Mouse (Mus musculus): ENCODE results near the gene A530084C06Rik. TPM values are rescaled to one million over a fixed set of nuclear protein-coding genes. Genes with fewer than 3 reads are reported as not detected.

Gene A530084C06Rik
- polyA plus RNA-seq, 1 experiment from 2014 or later = not detected

- 73% methylated on average over 9 of the region's 9 CpGs for WGBS
- no peaks in the 10 kb centered on the region for H3K27me3 ChIP-seq (replicated peaks; ENCODE audit: control insufficient read depth, insufficient read depth, low read length)
- no peak overlapping the region for H3K9ac ChIP-seq (ENCODE audit: low read depth, low read length)
- peak; percentile 79 for ATAC-seq
- no peak overlapping the region for H3K4me2 ChIP-seq (ENCODE audit: low read depth, low read length)
- H3K9me3 ChIP-seq (ENCODE audit: control insufficient read depth, low read length) = no peaks in the 10 kb centered on the region
- no peaks in the 10 kb centered on the region for H3K36me3 ChIP-seq (ENCODE audit: control insufficient read depth, insufficient read depth, low read length)
- H3K4me3 ChIP-seq (ENCODE audit: low read length) = no peak overlapping the region
- H3K27ac ChIP-seq (ENCODE audit: low read length) = no peak overlapping the region
- peaks cover 6% of the 10 kb centered on the region; the same call in 1 of the 2 replicates for H3K4me1 ChIP-seq (ENCODE audit: control insufficient read depth, insufficient read depth, low read length)
Observed at GRCm38 (mm10) chr13:31547610-31548009, 11.5 kb downstream of the A530084C06Rik start.

- no peak overlapping the region for H3K4me2 ChIP-seq (ENCODE audit: low read depth, low read length)
- H3K4me3 ChIP-seq (ENCODE audit: low read length) = no peak overlapping the region
- no peak overlapping the region for H3K9ac ChIP-seq (ENCODE audit: low read depth, low read length)
- H3K4me1 ChIP-seq (ENCODE audit: control insufficient read depth, insufficient read depth, low read length) = peaks cover 6% of the 10 kb centered on the region; the same call in 1 of the 2 replicates
- H3K36me3 ChIP-seq (ENCODE audit: control insufficient read depth, insufficient read depth, low read length) = no peaks in the 10 kb centered on the region
- H3K27me3 ChIP-seq (replicated peaks; ENCODE audit: control insufficient read depth, insufficient read depth, low read length) = no peaks in the 10 kb centered on the region
- no peak overlapping the region for H3K27ac ChIP-seq (ENCODE audit: low read length)
- ATAC-seq = peak; percentile 44
- no peaks in the 10 kb centered on the region for H3K9me3 ChIP-seq (ENCODE audit: control insufficient read depth, low read length)
- WGBS = 73% methylated on average over 3 of the region's 3 CpGs
Observed at GRCm38 (mm10) chr13:31547204-31547603, 11.9 kb downstream of the A530084C06Rik start.

- peak; percentile 77 for ATAC-seq
Observed at GRCm38 (mm10) chr13:31546784-31547183, 12.3 kb downstream of the A530084C06Rik start.

GRCm38 (mm10) chr13:31543021-31543420 lies 16.1 kb downstream of the A530084C06Rik start:
- no peak for ATAC-seq
- Histone ChIP-seq H3K9ac (ENCODE audit: low read depth, low read length) (no peak overlapping the region), H3K27me3 (replicated peaks; ENCODE audit: control insufficient read depth, insufficient read depth, low read length) (no peaks in the 10 kb centered on the region), H3K9me3 (ENCODE audit: control insufficient read depth, low read length) (no peaks in the 10 kb centered on the region), H3K4me1 (ENCODE audit: control insufficient read depth, insufficient read depth, low read length) (peaks cover 6% of the 10 kb centered on the region; the same call in 1 of the 2 replicates), H3K36me3 (ENCODE audit: control insufficient read depth, insufficient read depth, low read length) (no peaks in the 10 kb centered on the region), H3K27ac (ENCODE audit: low read length) (no peak overlapping the region), H3K4me3 (ENCODE audit: low read length) (no peak overlapping the region), H3K4me2 (ENCODE audit: low read depth, low read length) (no peak overlapping the region)
- WGBS = 88% methylated on average over 5 of the region's 5 CpGs

More at GRCm38 (mm10) chr13:31546784-31547183, 12.3 kb downstream of the A530084C06Rik start:
- Histone ChIP-seq H3K9ac (ENCODE audit: low read depth, low read length) (no peak overlapping the region), H3K4me1 (ENCODE audit: control insufficient read depth, insufficient read depth, low read length) (peaks cover 6% of the 10 kb centered on the region; the same call in 1 of the 2 replicates), H3K27me3 (replicated peaks; ENCODE audit: control insufficient read depth, insufficient read depth, low read length) (no peaks in the 10 kb centered on the region), H3K27ac (ENCODE audit: low read length) (no peak overlapping the region), H3K4me3 (ENCODE audit: low read length) (no peak overlapping the region), H3K4me2 (ENCODE audit: low read depth, low read length) (no peak overlapping the region), H3K36me3 (ENCODE audit: control insufficient read depth, insufficient read depth, low read length) (no peaks in the 10 kb centered on the region), H3K9me3 (ENCODE audit: control insufficient read depth, low read length) (no peaks in the 10 kb centered on the region)
- WGBS = 63% methylated on average over 2 of the region's 2 CpGs

- Histone ChIP-seq H3K4me1 (ENCODE audit: control insufficient read depth, insufficient read depth, low read length) (no peaks in the 10 kb centered on the region), H3K9me3 (ENCODE audit: control insufficient read depth, low read length) (no peaks in the 10 kb centered on the region), H3K27me3 (replicated peaks; ENCODE audit: control insufficient read depth, insufficient read depth, low read length) (no peaks in the 10 kb centered on the region), H3K4me3 (ENCODE audit: low read length) (no peak overlapping the region), H3K27ac (ENCODE audit: low read length) (no peak overlapping the region), H3K36me3 (ENCODE audit: control insufficient read depth, insufficient read depth, low read length) (no peaks in the 10 kb centered on the region), H3K4me2 (ENCODE audit: low read depth, low read length) (no peak overlapping the region), H3K9ac (ENCODE audit: low read depth, low read length) (no peak overlapping the region)
- no peak for ATAC-seq
- 90% methylated on average over 4 of the region's 4 CpGs for WGBS
Observed at GRCm38 (mm10) chr13:31534726-31535125, 24.4 kb downstream of the A530084C06Rik start.

- H3K4me2 ChIP-seq (ENCODE audit: low read depth, low read length) = no peak overlapping the region
- no peak overlapping the region for H3K9ac ChIP-seq (ENCODE audit: low read depth, low read length)
- 35% methylated on average over 8 of the region's 8 CpGs for WGBS
- no peaks in the 10 kb centered on the region for H3K4me1 ChIP-seq (ENCODE audit: control insufficient read depth, insufficient read depth, low read length)
- H3K9me3 ChIP-seq (ENCODE audit: control insufficient read depth, low read length) = no peaks in the 10 kb centered on the region
- no peak overlapping the region for H3K27ac ChIP-seq (ENCODE audit: low read length)
- no peak overlapping the region for H3K4me3 ChIP-seq (ENCODE audit: low read length)
- ATAC-seq = no peak
- no peaks in the 10 kb centered on the region for H3K36me3 ChIP-seq (ENCODE audit: control insufficient read depth, insufficient read depth, low read length)
- H3K27me3 ChIP-seq (replicated peaks; ENCODE audit: control insufficient read depth, insufficient read depth, low read length) = no peaks in the 10 kb centered on the region
Observed at GRCm38 (mm10) chr13:31531651-31532061, 27.5 kb downstream of the A530084C06Rik start.

GRCm38 (mm10) chr13:31531186-31531585 lies 27.9 kb downstream of the A530084C06Rik start:
- WGBS = 62% methylated on average over 5 of the region's 5 CpGs
- no peak overlapping the region for H3K9ac ChIP-seq (ENCODE audit: low read depth, low read length)
- H3K27me3 ChIP-seq (replicated peaks; ENCODE audit: control insufficient read depth, insufficient read depth, low read length) = no peaks in the 10 kb centered on the region
- H3K4me2 ChIP-seq (ENCODE audit: low read depth, low read length) = no peak overlapping the region
- no peaks in the 10 kb centered on the region for H3K4me1 ChIP-seq (ENCODE audit: control insufficient read depth, insufficient read depth, low read length)
- H3K4me3 ChIP-seq (ENCODE audit: low read length) = no peak overlapping the region
- ATAC-seq = no peak
- H3K36me3 ChIP-seq (ENCODE audit: control insufficient read depth, insufficient read depth, low read length) = no peaks in the 10 kb centered on the region
- no peaks in the 10 kb centered on the region for H3K9me3 ChIP-seq (ENCODE audit: control insufficient read depth, low read length)
- no peak overlapping the region for H3K27ac ChIP-seq (ENCODE audit: low read length)

GRCm38 (mm10) chr13:31524976-31525375 lies 34.2 kb downstream of the A530084C06Rik start:
- Histone ChIP-seq H3K9me3 (ENCODE audit: control insufficient read depth, low read length) (no peaks in the 10 kb centered on the region), H3K4me1 (ENCODE audit: control insufficient read depth, insufficient read depth, low read length) (no peaks in the 10 kb centered on the region), H3K27ac (ENCODE audit: low read length) (no peak overlapping the region), H3K36me3 (ENCODE audit: control insufficient read depth, insufficient read depth, low read length) (no peaks in the 10 kb centered on the region), H3K9ac (ENCODE audit: low read depth, low read length) (no peak overlapping the region), H3K27me3 (replicated peaks; ENCODE audit: control insufficient read depth, insufficient read depth, low read length) (no peaks in the 10 kb centered on the region), H3K4me3 (ENCODE audit: low read length) (no peak overlapping the region), H3K4me2 (ENCODE audit: low read depth, low read length) (no peak overlapping the region)
- ATAC-seq = peak; percentile 41; the same call in 1 of the 2 replicates
- 73% methylated on average over 4 of the region's 4 CpGs for WGBS

- H3K4me2 ChIP-seq (ENCODE audit: low read depth, low read length) = no peak overlapping the region; the same call in 1 of the 2 replicates
- peak overlapping the region; percentile 87 for H3K27ac ChIP-seq (ENCODE audit: low read length)
- peak; percentile 86 for ATAC-seq
- WGBS = 50% methylated on average over 9 of the region's 9 CpGs
- H3K4me1 ChIP-seq (ENCODE audit: control insufficient read depth, insufficient read depth, low read length) = 0 out of 2 replicates have a peak, but pooled peaks cover 6% of the 10 kb centered on the region
- no peak overlapping the region for H3K4me3 ChIP-seq (ENCODE audit: low read length)
- H3K9me3 ChIP-seq (ENCODE audit: control insufficient read depth, low read length) = no peaks in the 10 kb centered on the region
- no peaks in the 10 kb centered on the region for H3K27me3 ChIP-seq (replicated peaks; ENCODE audit: control insufficient read depth, insufficient read depth, low read length)
- H3K9ac ChIP-seq (ENCODE audit: low read depth, low read length) = no peak overlapping the region
- no peaks in the 10 kb centered on the region for H3K36me3 ChIP-seq (ENCODE audit: control insufficient read depth, insufficient read depth, low read length)
Observed at GRCm38 (mm10) chr13:31518971-31519370, 40.2 kb downstream of the A530084C06Rik start.

- no peaks in the 10 kb centered on the region for H3K36me3 ChIP-seq (ENCODE audit: control insufficient read depth, insufficient read depth, low read length)
- peak; percentile 87 for ATAC-seq
- no peak overlapping the region for H3K4me3 ChIP-seq (ENCODE audit: low read length)
- 47% methylated on average over 10 of the region's 10 CpGs for WGBS
- H3K27me3 ChIP-seq (replicated peaks; ENCODE audit: control insufficient read depth, insufficient read depth, low read length) = no peaks in the 10 kb centered on the region
- no peaks in the 10 kb centered on the region for H3K9me3 ChIP-seq (ENCODE audit: control insufficient read depth, low read length)
- H3K4me1 ChIP-seq (ENCODE audit: control insufficient read depth, insufficient read depth, low read length) = 0 out of 2 replicates have a peak, but pooled peaks cover 6% of the 10 kb centered on the region
- no peak overlapping the region for H3K9ac ChIP-seq (ENCODE audit: low read depth, low read length)
- peak overlapping the region; percentile 4; the same call in 1 of the 2 replicates for H3K4me2 ChIP-seq (ENCODE audit: low read depth, low read length)
- H3K27ac ChIP-seq (ENCODE audit: low read length) = peak overlapping the region; percentile 87
Observed at GRCm38 (mm10) chr13:31518411-31518886, 40.7 kb downstream of the A530084C06Rik start.
